Mouse (Mus musculus) embryo, embryonic 9.5 days (tissue): ENCODE measurements around the gene Spryd3.
"Not testable (repeated sequence)": the region's sequence is repeated elsewhere in the genome, so short reads cannot be mapped to it uniquely, and the experiment has no call there.

ENCODE experiments used
- DNase-seq: peaks from one replicate; pipeline ENCODE4 v3.0.0-alpha.2; 2017; ENCODE audit errors: extremely low spot score

The Spryd3 gene

GRCm38 (mm10) chr15:102099771-102100160, 36.3 kb downstream of the Spryd3 start:
- no peak for DNase-seq

- no peak for DNase-seq
Measured at GRCm38 (mm10) chr15:102099260-102099659, 36.8 kb downstream of the Spryd3 start.

- peak; percentile 44 for DNase-seq
Measured at GRCm38 (mm10) chr15:102097991-102098555, 38.0 kb downstream of the Spryd3 start.

GRCm38 (mm10) chr15:102097147-102097915, 38.7 kb downstream of the Spryd3 start:
- no peak for DNase-seq

GRCm38 (mm10) chr15:102094988-102095387, 41.0 kb downstream of the Spryd3 start:
- no peak for DNase-seq

- no peak for DNase-seq
Measured at GRCm38 (mm10) chr15:102094157-102094556, 41.9 kb downstream of the Spryd3 start.

- no peak for DNase-seq
Measured at GRCm38 (mm10) chr15:102092222-102092621, 43.8 kb downstream of the Spryd3 start.

- no peak for DNase-seq
Measured at GRCm38 (mm10) chr15:102091688-102092087, 44.3 kb downstream of the Spryd3 start.

- DNase-seq = no peak
Measured at GRCm38 (mm10) chr15:102091063-102091679, 44.9 kb downstream of the Spryd3 start.

- DNase-seq = no peak
Measured at GRCm38 (mm10) chr15:102089914-102090585, 46.0 kb downstream of the Spryd3 start.

- no peak for DNase-seq
Measured at GRCm38 (mm10) chr15:102083028-102083427, 53.0 kb downstream of the Spryd3 start.

- no peak for DNase-seq
Measured at GRCm38 (mm10) chr15:102082148-102082547, 53.9 kb downstream of the Spryd3 start.

- DNase-seq = no peak
Measured at GRCm38 (mm10) chr15:102080429-102080828, 55.6 kb downstream of the Spryd3 start.

GRCm38 (mm10) chr15:102079924-102080323, 56.1 kb downstream of the Spryd3 start:
- not testable (repeated sequence) for DNase-seq

GRCm38 (mm10) chr15:102079221-102079620, 56.8 kb downstream of the Spryd3 start:
- no peak for DNase-seq

GRCm38 (mm10) chr15:102077111-102077677, 58.8 kb downstream of the Spryd3 start:
- DNase-seq = no peak

GRCm38 (mm10) chr15:102074876-102075585, 61.0 kb downstream of the Spryd3 start:
- DNase-seq = no peak

- peak; percentile 76 for DNase-seq
Measured at GRCm38 (mm10) chr15:102074070-102074731, 61.8 kb downstream of the Spryd3 start.

- DNase-seq = peak; percentile 98
Measured at GRCm38 (mm10) chr15:102073559-102074069, 62.4 kb downstream of the Spryd3 start, which contains the start of gene Eif4b. Gene Eif4b, plus strand, starts transcription at chr15:102073773.

- DNase-seq = no peak
Measured at GRCm38 (mm10) chr15:102072963-102073558, 63.0 kb downstream of the Spryd3 start.
